Mouse (Mus musculus) urinary bladder, postnatal 4 days (tissue): ENCODE data around the gene Ubb.
A peak's percentile ranks its signal among the peaks of the same experiment; 100 is the strongest.

ENCODE experiments used
- DNase-seq, 2 experiments: peaks; one replicate each; pipeline ENCODE4 v3.0.0; 2021 to 2022; ENCODE audit warnings: low spot score in 2 of 2

Gene Ubb

GRCm38 (mm10) chr11:62551226-62552119 is 502 bp downstream of the Ubb start:
- peak; percentile 86 to 94 for DNase-seq

- no peak for DNase-seq
Observed at GRCm38 (mm10) chr11:62553186-62553585, 2.2 kb downstream of the Ubb start.

- DNase-seq, result no peak
Observed at GRCm38 (mm10) chr11:62553633-62554032, 2.7 kb downstream of the Ubb start.

GRCm38 (mm10) chr11:62554163-62554855 is 3.3 kb downstream of the Ubb start:
- DNase-seq, result no peak

GRCm38 (mm10) chr11:62554934-62555517 is 4.1 kb downstream of the Ubb start:
- DNase-seq, result no peak

GRCm38 (mm10) chr11:62555896-62556412 is 5.0 kb downstream of the Ubb start:
- DNase-seq, result no peak

GRCm38 (mm10) chr11:62557205-62557604 is 6.2 kb downstream of the Ubb start:
- DNase-seq, result no peak

GRCm38 (mm10) chr11:62558152-62558551 is 7.2 kb downstream of the Ubb start:
- DNase-seq, result no peak

- no peak for DNase-seq
Observed at GRCm38 (mm10) chr11:62558961-62559646, 8.1 kb downstream of the Ubb start.

- no peak for DNase-seq
Observed at GRCm38 (mm10) chr11:62560463-62561016, 9.6 kb downstream of the Ubb start.

GRCm38 (mm10) chr11:62563590-62563989 is 12.6 kb downstream of the Ubb start:
- no peak for DNase-seq

GRCm38 (mm10) chr11:62565747-62566146 is 14.8 kb downstream of the Ubb start:
- DNase-seq, result no peak

- DNase-seq, result no peak
Observed at GRCm38 (mm10) chr11:62566211-62566610, 15.2 kb downstream of the Ubb start.

- DNase-seq, result no peak
Observed at GRCm38 (mm10) chr11:62568300-62568699, 17.3 kb downstream of the Ubb start.

- DNase-seq, result no peak
Observed at GRCm38 (mm10) chr11:62573959-62574702, 23.2 kb downstream of the Ubb start, which contains the start of gene Trpv2. Gene Trpv2, plus strand, starts transcription at chr11:62574486.

GRCm38 (mm10) chr11:62574703-62575085 is 23.7 kb downstream of the Ubb start:
- no peak for DNase-seq

GRCm38 (mm10) chr11:62575297-62575658 is 24.3 kb downstream of the Ubb start:
- peak; percentile 77 to 91 for DNase-seq

GRCm38 (mm10) chr11:62575659-62576438 is 24.9 kb downstream of the Ubb start:
- DNase-seq, result no peak

GRCm38 (mm10) chr11:62576530-62577152 is 25.7 kb downstream of the Ubb start:
- no peak for DNase-seq
